Mouse (Mus musculus): ENCODE data around the gene Lrrc3c. TPM values are rescaled to one million over a fixed set of nuclear protein-coding genes. Genes with fewer than 3 reads are reported as not detected.

Lrrc3c gene
- not detected for total RNA-seq (2021)
- long read RNA-seq, experiment 1, result 0 reads
- long read RNA-seq, experiment 2, result 0 reads

DNA sequence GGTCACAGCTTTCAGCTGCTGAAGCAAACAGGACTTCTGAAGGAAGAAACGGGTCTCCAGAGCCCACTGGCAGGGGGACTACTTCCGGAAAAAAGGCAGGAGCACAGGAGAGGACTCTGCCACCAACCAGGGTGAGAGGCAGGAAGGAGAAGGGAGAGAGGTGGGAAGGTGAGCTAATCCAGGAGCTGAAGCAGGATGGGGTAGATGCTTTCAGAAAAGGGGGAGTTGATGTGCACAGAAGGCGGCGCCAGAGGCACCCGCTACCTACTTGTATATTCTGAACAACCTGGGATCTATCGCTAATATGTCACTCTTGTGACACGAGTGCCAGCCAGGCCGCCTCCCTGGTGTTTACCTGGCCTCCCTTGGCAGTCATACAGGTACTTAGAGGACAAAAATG lies at the start of gene Lrrc3c:
TSS of gene Lrrc3c (plus strand) at position 301 of the 400 bp plus-strand sequence.
- DNase-seq (ENCODE audit: low spot score in 2 of 2), result no peak

GRCm38 (mm10) chr11:98549363-98549762 lies 48.7 kb upstream of the Lrrc3c start:
- no peak for DNase-seq (ENCODE audit: low spot score in 2 of 2)

DNA sequence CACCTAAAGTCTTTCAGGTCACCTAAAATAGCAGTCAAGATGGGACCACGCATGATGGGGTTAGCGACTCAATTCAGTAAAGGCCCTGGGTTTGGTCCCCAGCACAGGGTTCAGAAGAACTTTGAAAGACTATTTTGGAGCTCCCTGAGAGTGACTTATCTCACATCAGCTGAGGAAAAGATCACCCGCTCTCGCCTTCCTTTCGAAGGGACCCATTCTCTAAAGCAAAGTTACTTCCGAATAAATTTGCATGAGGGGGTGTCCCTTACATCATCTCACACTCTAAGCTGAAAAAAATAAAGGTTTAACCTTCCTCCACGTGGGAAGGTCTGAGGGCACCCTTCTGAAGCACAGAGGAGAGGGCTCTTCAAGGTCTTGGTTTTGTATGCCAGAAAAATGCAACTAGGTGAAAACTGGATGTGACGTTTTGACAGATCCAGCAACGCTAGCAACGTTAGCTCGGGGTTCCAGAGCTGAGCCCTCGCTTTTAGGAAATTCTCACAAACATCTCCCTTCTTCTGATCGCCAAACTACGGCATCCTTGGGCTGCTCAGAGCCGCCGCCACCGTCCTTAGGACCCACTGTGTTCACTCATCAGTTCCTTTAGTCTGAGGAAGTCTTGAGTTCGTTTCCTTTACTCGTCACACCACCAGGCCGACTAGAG lies 47.6 kb upstream of the Lrrc3c start:
- no peak for DNase-seq (ENCODE audit: low spot score in 2 of 2)

DNA sequence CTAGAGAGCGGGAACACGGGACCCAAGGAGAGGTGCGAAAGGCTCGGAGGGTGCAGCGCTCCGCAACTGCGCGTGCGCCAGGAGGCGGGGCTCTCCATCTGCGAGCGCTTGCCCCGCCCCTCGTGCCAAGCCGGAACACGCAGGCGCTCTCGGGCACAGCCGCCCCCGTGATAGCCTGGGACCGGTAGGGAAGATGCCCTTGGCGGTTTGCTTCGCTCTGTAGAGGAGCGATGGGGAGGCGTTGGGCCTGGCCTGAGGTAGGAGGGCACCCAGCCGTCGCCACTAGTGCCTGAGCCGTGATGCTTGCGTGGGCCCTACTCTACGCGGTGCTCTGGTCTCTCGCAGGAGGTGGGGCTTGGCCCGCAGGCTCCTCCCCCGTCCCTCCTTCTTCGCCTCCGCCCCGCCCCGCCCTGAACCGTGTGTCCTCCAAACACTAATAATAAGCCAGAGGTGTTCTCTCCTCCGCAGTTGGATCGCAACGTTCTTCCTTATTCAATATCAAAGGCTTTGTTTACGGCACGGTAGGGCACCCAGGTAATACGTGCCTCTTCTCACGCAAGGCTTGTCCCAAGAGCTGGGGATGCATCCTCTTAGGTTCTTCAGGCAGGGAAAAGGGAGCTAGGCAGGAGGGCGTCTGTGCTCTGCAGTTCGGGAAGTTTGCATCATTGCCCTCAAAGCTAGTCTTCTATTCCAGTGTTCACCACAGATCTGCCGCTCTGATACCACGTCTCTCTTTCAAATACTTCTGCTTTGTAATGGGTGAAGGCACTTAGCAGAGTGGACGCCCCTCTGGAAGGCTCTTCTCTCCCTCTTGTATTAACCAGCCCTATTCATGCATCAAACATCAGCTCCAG lies 46.9 kb upstream of the Lrrc3c start, which contains the start of gene Zpbp2:
TSS of gene Zpbp2 (plus strand) at position 123 of the 854 bp plus-strand sequence.
- peak; percentile 88 to 92 for DNase-seq (ENCODE audit: low spot score in 2 of 2)

- no peak for DNase-seq (ENCODE audit: low spot score in 2 of 2)
Measured at GRCm38 (mm10) chr11:98553966-98554365, 44.1 kb upstream of the Lrrc3c start.

GRCm38 (mm10) chr11:98555124-98555700 lies 42.9 kb upstream of the Lrrc3c start:
- no peak for DNase-seq (ENCODE audit: low spot score in 2 of 2)

- no peak for DNase-seq (ENCODE audit: low spot score in 2 of 2)
Measured at GRCm38 (mm10) chr11:98560942-98561341, 37.1 kb upstream of the Lrrc3c start.

- DNase-seq (ENCODE audit: low spot score in 2 of 2), result no peak
Measured at GRCm38 (mm10) chr11:98563025-98563424, 35.1 kb upstream of the Lrrc3c start.

GRCm38 (mm10) chr11:98563921-98564414 lies 34.1 kb upstream of the Lrrc3c start:
- DNase-seq (ENCODE audit: low spot score in 2 of 2), result no peak

- no peak for DNase-seq (ENCODE audit: low spot score in 2 of 2)
Measured at GRCm38 (mm10) chr11:98568326-98568725, 29.8 kb upstream of the Lrrc3c start.

GRCm38 (mm10) chr11:98569461-98569860 lies 28.6 kb upstream of the Lrrc3c start:
- no peak for DNase-seq (ENCODE audit: low spot score in 2 of 2)

GRCm38 (mm10) chr11:98577776-98578175 lies 20.3 kb upstream of the Lrrc3c start:
- no peak for DNase-seq (ENCODE audit: low spot score in 2 of 2)

GRCm38 (mm10) chr11:98580301-98581121 lies 17.6 kb upstream of the Lrrc3c start:
- DNase-seq (ENCODE audit: low spot score in 2 of 2), result no peak

DNA sequence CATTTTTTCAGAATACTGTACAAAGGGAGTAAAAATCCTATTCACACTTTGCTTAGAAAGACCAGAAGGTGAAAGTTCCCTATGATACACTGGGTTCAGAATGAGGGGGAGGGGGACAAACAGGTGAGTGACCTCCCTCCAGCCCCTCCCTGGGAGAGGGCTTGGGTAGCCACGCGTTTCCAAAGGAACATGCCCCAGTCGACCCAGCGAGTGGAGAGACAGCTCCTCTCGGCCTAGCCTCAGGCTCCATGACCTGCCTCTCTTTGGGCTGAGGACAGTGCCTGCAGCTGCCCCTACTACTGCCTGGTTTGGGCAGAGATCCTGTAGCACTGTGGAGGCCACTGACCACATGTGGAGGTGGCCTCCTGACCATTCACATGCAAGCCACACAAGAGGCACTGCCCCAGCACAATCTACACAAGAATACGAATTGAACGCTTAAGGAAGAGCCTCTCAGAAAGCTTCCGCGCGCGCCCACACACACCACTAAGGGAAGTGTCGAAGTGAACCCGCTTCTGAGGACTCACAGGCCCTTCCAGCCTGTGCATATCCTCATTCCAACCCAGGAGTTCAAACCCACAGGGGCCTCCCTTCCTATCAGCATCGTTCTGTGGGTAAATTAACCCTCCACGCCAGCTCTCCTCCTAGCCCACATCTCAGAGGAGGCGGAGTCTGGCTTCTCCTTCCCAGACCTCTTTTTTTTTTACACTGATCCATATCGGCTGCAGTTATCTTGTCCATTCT lies 16.6 kb upstream of the Lrrc3c start:
- no peak for DNase-seq (ENCODE audit: low spot score in 2 of 2)

DNA sequence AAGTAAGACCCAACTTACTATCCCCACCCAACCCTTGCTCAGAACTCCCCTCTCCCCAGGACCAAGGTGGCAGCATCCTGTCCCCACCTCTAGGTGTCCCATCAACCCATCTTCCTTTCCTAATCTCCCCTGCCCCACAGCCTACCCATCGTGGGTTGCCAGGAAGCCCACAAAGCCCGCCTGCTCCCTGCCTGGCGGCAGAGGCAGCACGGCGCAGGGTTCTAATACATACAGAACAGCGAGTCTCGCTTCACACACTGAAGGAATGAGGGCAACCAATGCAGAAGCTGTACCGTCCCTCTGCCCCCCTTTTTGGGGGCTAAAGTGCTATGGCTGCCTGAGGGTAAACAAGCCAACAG lies 16.1 kb upstream of the Lrrc3c start:
- no peak for DNase-seq (ENCODE audit: low spot score in 2 of 2)

GRCm38 (mm10) chr11:98582551-98583264 lies 15.4 kb upstream of the Lrrc3c start:
- no peak for DNase-seq (ENCODE audit: low spot score in 2 of 2)

DNA sequence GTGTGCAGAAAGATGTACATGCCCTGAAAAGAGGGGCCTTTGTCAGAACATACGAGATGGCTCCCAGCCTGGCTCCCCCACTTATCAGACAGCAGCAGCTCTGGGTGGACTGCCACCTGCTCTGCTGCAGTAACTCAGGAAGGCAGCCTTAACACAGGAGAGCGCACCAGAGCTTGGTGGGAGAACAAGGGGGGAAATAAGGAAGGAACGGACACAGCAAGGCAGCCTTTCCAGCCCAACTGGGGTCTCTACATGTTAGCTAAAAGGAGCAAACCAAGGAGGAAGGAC lies 14.9 kb upstream of the Lrrc3c start:
- no peak for DNase-seq (ENCODE audit: low spot score in 2 of 2)

DNA sequence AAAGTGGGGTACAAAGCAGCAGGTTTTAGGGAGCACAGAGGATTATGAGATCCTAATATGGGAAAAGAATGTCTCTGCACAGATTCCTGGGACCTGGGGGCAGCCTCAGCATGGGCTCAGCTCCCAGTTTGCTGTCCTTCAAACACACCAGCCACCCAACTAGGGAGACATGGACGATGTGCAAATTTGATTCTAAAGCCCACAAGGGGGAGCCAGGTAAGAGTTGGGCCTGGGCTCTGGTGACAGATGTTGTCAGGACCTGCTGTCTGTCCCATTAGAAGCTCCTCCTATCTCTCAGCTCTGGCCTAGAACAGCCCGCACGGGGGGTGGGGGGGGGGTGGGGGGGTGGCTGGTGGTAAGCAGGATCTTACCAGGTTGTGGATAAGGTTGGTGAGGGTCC lies 14.5 kb upstream of the Lrrc3c start:
- no peak for DNase-seq (ENCODE audit: low spot score in 2 of 2)

- DNase-seq (ENCODE audit: low spot score in 2 of 2), result no peak
Measured at GRCm38 (mm10) chr11:98584146-98584545, 13.9 kb upstream of the Lrrc3c start.

DNA sequence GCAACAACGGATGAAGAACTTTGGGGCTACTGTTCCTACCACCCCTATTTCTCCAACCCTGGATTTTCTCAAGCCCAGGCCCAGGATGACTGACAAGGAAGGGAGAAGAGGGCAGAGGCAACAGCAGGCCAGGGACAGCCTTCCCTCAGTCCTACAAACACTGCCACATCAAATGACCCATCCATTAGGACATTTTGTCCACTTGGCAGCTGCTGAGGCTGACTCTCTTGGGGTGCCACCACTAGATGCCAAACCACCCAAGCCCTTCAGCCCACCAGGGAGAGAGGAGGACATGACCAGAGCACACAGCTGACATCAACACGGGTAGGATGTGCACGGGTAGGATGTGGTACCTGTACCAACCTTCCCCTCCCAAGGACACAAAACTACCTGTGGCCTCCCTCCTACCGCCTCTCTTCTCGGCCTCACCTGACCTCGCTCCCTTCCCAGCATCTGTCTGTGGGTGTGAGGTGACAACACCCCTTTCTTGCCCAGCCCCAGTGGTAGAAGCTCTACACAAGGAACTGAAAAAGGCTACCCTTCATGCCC lies 13.4 kb upstream of the Lrrc3c start:
- no peak for DNase-seq (ENCODE audit: low spot score in 2 of 2)
